8 mouse cellular contexts compared by ENCODE assay signal in genomic region chr12:103241311-103242082, GRCm38 (mm10). TPM values are rescaled to one million over a fixed set of nuclear protein-coding genes. Genes with fewer than 3 reads are reported as not detected.
DNase-seq lines count a peak whose midpoint lies in the region; ATAC-seq and TF ChIP-seq lines count a peak whose summit lies in the region.

No protein-coding gene starts in this region.

- 8% methylated on average over 36 of the region's 36 CpGs for whole genome bisulfite sequencing in neural tube, embryonic 11.5 days
- WGBS in embryonic facial prominence, embryonic 14.5 days, result 7% methylated on average over 35 of the region's 36 CpGs
- WGBS in small intestine, adult 2 months, result 34% methylated on average over 36 of the region's 36 CpGs

- TF ChIP-seq CTCF in small intestine, adult 2 months (IDR thresholded peaks at IDR 0.05; ENCODE audit: extremely low read depth, insufficient read length, insufficient replicate concordance, low read depth, low read length), result no peak

- TF ChIP-seq POLR2A in small intestine, adult 2 months (IDR thresholded peaks at IDR 0.05; ENCODE audit: low read depth, low read length), result no peak

- DNase-seq in neural tube, embryonic 11.5 days (ENCODE audit: low spot score), result peak; percentile 47
- DNase-seq in neural tube, embryonic 10.5 days (ENCODE audit: extremely low spot score, low spot score), result no peak
- peak; percentile 14 for DNase-seq in embryonic facial prominence, embryonic 14.5 days (ENCODE audit: low spot score)
- peak; percentile 11 for DNase-seq in kidney, postnatal 14 days
- no peak for DNase-seq in spleen, adult 18-20 months
- no peak for DNase-seq in lung, postnatal 14 days

- H3K4me2 ChIP-seq in neural tube, embryonic 11.5 days (ENCODE audit: low read depth), result peak overlapping the region; percentile 90
- H3K4me2 ChIP-seq in embryonic facial prominence, embryonic 14.5 days (ENCODE audit: low read depth, low read length), result peak overlapping the region; percentile 94

- H3K4me3 ChIP-seq in neural tube, embryonic 11.5 days (ENCODE audit: low read depth, low read length), result peak overlapping the region; percentile 65
- H3K4me3 ChIP-seq in embryonic facial prominence, embryonic 14.5 days (ENCODE audit: low read depth, low read length), result peak overlapping the region; percentile 73
- H3K4me3 ChIP-seq in small intestine, adult 2 months (ENCODE audit: low read depth, low read length), result peak overlapping the region; percentile 57

- no peak overlapping the region for H3K27ac ChIP-seq in neural tube, embryonic 11.5 days (ENCODE audit: low read depth, low read length)
- H3K27ac ChIP-seq in embryonic facial prominence, embryonic 14.5 days (replicated peaks; ENCODE audit: low read depth, low read length), result no peak overlapping the region
- H3K27ac ChIP-seq in small intestine, adult 2 months (ENCODE audit: insufficient read depth, low read depth, low read length), result no peak overlapping the region

- H3K9ac ChIP-seq in neural tube, embryonic 11.5 days (ENCODE audit: low read length), result peak overlapping the region; percentile 82
- peak overlapping the region; percentile 79 for H3K9ac ChIP-seq in embryonic facial prominence, embryonic 14.5 days (ENCODE audit: low read depth, low read length)

- H3K4me1 ChIP-seq in neural tube, embryonic 11.5 days (ENCODE audit: control insufficient read depth, insufficient read depth, low read length), result peaks cover 5% of the 10 kb centered on the region; the same call in 1 of the 2 replicates
- H3K4me1 ChIP-seq in embryonic facial prominence, embryonic 14.5 days (ENCODE audit: control insufficient read depth, insufficient read depth, low read length), result no peaks in the 10 kb centered on the region; the same call in 1 of the 2 replicates
- no peaks in the 10 kb centered on the region for H3K4me1 ChIP-seq in small intestine, adult 2 months (ENCODE audit: control insufficient read depth, insufficient read depth, insufficient read length, low read length)

- ATAC-seq in neural tube, embryonic 11.5 days (ENCODE audit: insufficient read depth, low FRiP score, low TSS enrichment), result peak; percentile 60; the same call in 1 of the 2 replicates
- peak; percentile 34 for ATAC-seq in embryonic facial prominence, embryonic 14.5 days (ENCODE audit: low read depth)
- ATAC-seq in cerebellum, adult (ENCODE audit: insufficient number of reproducible peaks, low FRiP score, low TSS enrichment), result no peak

- no peaks in the 10 kb centered on the region for H3K36me3 ChIP-seq in neural tube, embryonic 11.5 days (ENCODE audit: control insufficient read depth, insufficient read depth, low read length)
- no peaks in the 10 kb centered on the region for H3K36me3 ChIP-seq in embryonic facial prominence, embryonic 14.5 days (ENCODE audit: control insufficient read depth, insufficient read depth, low read length)
- no peaks in the 10 kb centered on the region for H3K36me3 ChIP-seq in small intestine, adult 2 months (ENCODE audit: control insufficient read depth, insufficient read depth, low read length)

- 0 out of 2 replicates have a peak, but pooled peaks cover 6% of the 10 kb centered on the region for H3K27me3 ChIP-seq in neural tube, embryonic 11.5 days (ENCODE audit: control insufficient read depth, insufficient read depth, low read length)
- peaks cover 16% of the 10 kb centered on the region; the same call in 1 of the 2 replicates for H3K27me3 ChIP-seq in embryonic facial prominence, embryonic 14.5 days (replicated peaks; ENCODE audit: control insufficient read depth, insufficient read depth, low read length)
- H3K27me3 ChIP-seq in small intestine, adult 2 months (ENCODE audit: control insufficient read depth, insufficient read depth, low read length), result peaks cover 14% of the 10 kb centered on the region

- H3K9me3 ChIP-seq in neural tube, embryonic 11.5 days (ENCODE audit: control insufficient read depth, low read length), result no peaks in the 10 kb centered on the region
- no peaks in the 10 kb centered on the region for H3K9me3 ChIP-seq in embryonic facial prominence, embryonic 14.5 days (ENCODE audit: control insufficient read depth, low read length)

RNA-seq across cellular contexts. Expression of gene Prima1, which starts 0.5 kb away (rescaled TPM):
- polyA plus RNA-seq in neural tube, embryonic 11.5 days (2014; fragmentation: Nextera tagmentation; extraction: Ambion mirVana), result 1.9 and 2.0 TPM in 2 replicates
- 0.57 and 1.9 TPM in 2 replicates for polyA plus RNA-seq in embryonic facial prominence, embryonic 14.5 days (2014; fragmentation: Nextera tagmentation; extraction: Ambion mirVana)
- 0.18 and 1.3 TPM in 2 replicates for polyA plus RNA-seq in small intestine, adult 2 months (2012; rRNA removed)

Comparison
In these comparisons a context has a peak if more than half of its experiments do, and no peak if none do; other contexts are left out.
1. DNase-seq: peak in neural tube, embryonic 11.5 days (single experiment), embryonic facial prominence, embryonic 14.5 days (single experiment) and kidney, postnatal 14 days (single experiment); none in neural tube, embryonic 10.5 days (single experiment), spleen, adult 18-20 months (0 of 2) and lung, postnatal 14 days (single experiment).
2. Peak in every context shown above with its lines, with median percentiles within 50 percentile points of each other: H3K4me3 ChIP-seq.